Mouse (Mus musculus): ENCODE measurements around the gene Cdh24. TPM values are rescaled to one million over a fixed set of nuclear protein-coding genes. Genes with fewer than 3 reads are reported as not detected.
A peak's percentile ranks its signal among the peaks of the same experiment; 100 is the strongest.

The Cdh24 gene
- polyA plus RNA-seq, 1 experiment from 2014 or later, result 0.61 TPM

MicroRNAs encoded within 50 kb of the gene (microRNA counts, 519-probe panel; counts per million panel counts)
- microRNA mmu-miR-686, result 582 counts per million, percentile 70 among the panel's probes with 10 or more counts

Small RNAs within 50 kb of the gene (microRNA-seq; reads per million reads assigned to microRNA genes)
- gene Mir686 (not detected), gene Mir6948 (not detected)

Other genes starting within 250 kb of the Cdh24 start
- 8.4 and 8.5 TPM in 2 replicates for gene Slc7a7, start 223.6 kb downstream of the Cdh24 start, polyA plus RNA-seq (2016; fragmentation: Nextera tagmentation; extraction: Ambion mirVana)
- gene Mrpl52, start 214.5 kb downstream of the Cdh24 start, polyA plus RNA-seq (2016; fragmentation: Nextera tagmentation; extraction: Ambion mirVana), result 269 and 282 TPM in 2 replicates
- 36.7 and 38.2 TPM in 2 replicates for gene Mmp14, start 209.8 kb downstream of the Cdh24 start, polyA plus RNA-seq (2016; fragmentation: Nextera tagmentation; extraction: Ambion mirVana)
- 31.2 and 32.9 TPM in 2 replicates for gene Lrp10, start 177.2 kb downstream of the Cdh24 start, polyA plus RNA-seq (2016; fragmentation: Nextera tagmentation; extraction: Ambion mirVana)
- gene Rem2, start 165.3 kb downstream of the Cdh24 start, polyA plus RNA-seq (2016; fragmentation: Nextera tagmentation; extraction: Ambion mirVana), result 0.19 and 0.39 TPM in 2 replicates
- gene Prmt5, start 123.8 kb downstream of the Cdh24 start, polyA plus RNA-seq (2016; fragmentation: Nextera tagmentation; extraction: Ambion mirVana), result 60.6 and 61.1 TPM in 2 replicates
- gene Haus4, start 86.7 kb downstream of the Cdh24 start, polyA plus RNA-seq (2016; fragmentation: Nextera tagmentation; extraction: Ambion mirVana), result 49.3 and 52.0 TPM in 2 replicates
- gene Ajuba, start 63.8 kb downstream of the Cdh24 start, polyA plus RNA-seq (2016; fragmentation: Nextera tagmentation; extraction: Ambion mirVana), result 10.4 and 12.7 TPM in 2 replicates
- gene 4931414P19Rik, start 35.4 kb downstream of the Cdh24 start, polyA plus RNA-seq (2016; fragmentation: Nextera tagmentation; extraction: Ambion mirVana), result 3.7 and 4.1 TPM in 2 replicates
- gene Psmb5, start 23.3 kb downstream of the Cdh24 start, polyA plus RNA-seq (2016; fragmentation: Nextera tagmentation; extraction: Ambion mirVana), result 281 and 292 TPM in 2 replicates
- gene Psmb11, start 19.9 kb downstream of the Cdh24 start, polyA plus RNA-seq (2016; fragmentation: Nextera tagmentation; extraction: Ambion mirVana), result not detected in 2 replicates
- gene Gm17606, start 412 bp downstream of the Cdh24 start, polyA plus RNA-seq (2016; fragmentation: Nextera tagmentation; extraction: Ambion mirVana), result not detected in 2 replicates
- gene 1700123O20Rik, start 44.9 kb upstream of the Cdh24 start, polyA plus RNA-seq (2016; fragmentation: Nextera tagmentation; extraction: Ambion mirVana), result 51.6 and 53.9 TPM in 2 replicates
- 74.1 and 76.0 TPM in 2 replicates for gene Acin1, start 45.6 kb upstream of the Cdh24 start, polyA plus RNA-seq (2016; fragmentation: Nextera tagmentation; extraction: Ambion mirVana)
- gene Gm29776, start 57.5 kb upstream of the Cdh24 start, polyA plus RNA-seq (2016; fragmentation: Nextera tagmentation; extraction: Ambion mirVana), result 0.05 TPM in 1 of 2 replicates, not detected in the other
- gene Cebpe, start 70.8 kb upstream of the Cdh24 start, polyA plus RNA-seq (2016; fragmentation: Nextera tagmentation; extraction: Ambion mirVana), result 3.3 and 3.7 TPM in 2 replicates
- gene Slc7a8, start 140.6 kb upstream of the Cdh24 start, polyA plus RNA-seq (2016; fragmentation: Nextera tagmentation; extraction: Ambion mirVana), result 2.8 and 3.4 TPM in 2 replicates
- not detected in 2 replicates for gene Rnf212b, start 172.8 kb upstream of the Cdh24 start, polyA plus RNA-seq (2016; fragmentation: Nextera tagmentation; extraction: Ambion mirVana)
- gene Homez, start 229.6 kb upstream of the Cdh24 start, polyA plus RNA-seq (2016; fragmentation: Nextera tagmentation; extraction: Ambion mirVana), result 4.0 and 4.1 TPM in 2 replicates
- gene Ppp1r3e, start 236.2 kb upstream of the Cdh24 start, polyA plus RNA-seq (2016; fragmentation: Nextera tagmentation; extraction: Ambion mirVana), result 0.80 and 0.83 TPM in 2 replicates
- gene Bcl2l2, start 242.0 kb upstream of the Cdh24 start, polyA plus RNA-seq (2016; fragmentation: Nextera tagmentation; extraction: Ambion mirVana), result 0.83 and 1.2 TPM in 2 replicates
- gene Gm20521, start 242.1 kb upstream of the Cdh24 start, polyA plus RNA-seq (2016; fragmentation: Nextera tagmentation; extraction: Ambion mirVana), result 0.14 TPM in 1 of 2 replicates, not detected in the other